Mouse (Mus musculus): ENCODE measurements around the gene Col16a1.

The Col16a1 gene

DNA sequence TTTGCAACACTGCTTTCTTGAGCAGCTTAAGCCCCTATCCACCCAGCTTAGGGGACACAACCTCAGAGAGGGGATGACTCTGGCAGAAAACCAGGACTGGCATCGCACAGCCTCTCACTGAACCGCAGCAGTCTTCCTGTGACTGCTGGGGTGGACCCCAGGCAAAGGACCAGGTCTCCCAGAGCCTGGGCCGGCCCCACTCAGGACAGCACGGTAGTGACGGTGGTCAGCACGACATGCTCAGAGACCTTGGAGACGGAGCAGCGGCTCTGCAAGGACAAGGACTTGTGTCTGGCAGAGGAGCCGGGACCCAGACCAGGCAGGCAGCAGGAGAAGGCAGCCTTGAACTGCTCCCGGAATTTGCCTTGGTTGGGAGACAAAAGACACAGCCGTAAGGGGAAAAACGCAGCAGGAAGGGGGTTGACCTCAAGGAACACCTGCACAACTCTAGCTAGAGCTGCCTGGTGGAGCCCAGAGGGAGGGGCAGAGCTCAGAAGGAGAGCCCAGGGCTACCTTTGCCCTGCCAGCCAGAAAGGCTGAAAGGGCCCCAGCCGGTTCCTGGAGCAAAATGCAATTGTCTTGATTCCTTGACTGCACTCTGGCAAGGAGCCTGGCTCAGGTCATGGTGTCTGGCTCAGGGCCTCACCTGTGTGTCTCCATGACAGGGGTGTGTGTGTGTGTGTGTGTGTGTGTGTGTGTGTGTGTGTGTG, 83.2 kb downstream of the Col16a1 start:
- no peak for DNase-seq (ENCODE audit: low spot score in 2 of 2)

DNA sequence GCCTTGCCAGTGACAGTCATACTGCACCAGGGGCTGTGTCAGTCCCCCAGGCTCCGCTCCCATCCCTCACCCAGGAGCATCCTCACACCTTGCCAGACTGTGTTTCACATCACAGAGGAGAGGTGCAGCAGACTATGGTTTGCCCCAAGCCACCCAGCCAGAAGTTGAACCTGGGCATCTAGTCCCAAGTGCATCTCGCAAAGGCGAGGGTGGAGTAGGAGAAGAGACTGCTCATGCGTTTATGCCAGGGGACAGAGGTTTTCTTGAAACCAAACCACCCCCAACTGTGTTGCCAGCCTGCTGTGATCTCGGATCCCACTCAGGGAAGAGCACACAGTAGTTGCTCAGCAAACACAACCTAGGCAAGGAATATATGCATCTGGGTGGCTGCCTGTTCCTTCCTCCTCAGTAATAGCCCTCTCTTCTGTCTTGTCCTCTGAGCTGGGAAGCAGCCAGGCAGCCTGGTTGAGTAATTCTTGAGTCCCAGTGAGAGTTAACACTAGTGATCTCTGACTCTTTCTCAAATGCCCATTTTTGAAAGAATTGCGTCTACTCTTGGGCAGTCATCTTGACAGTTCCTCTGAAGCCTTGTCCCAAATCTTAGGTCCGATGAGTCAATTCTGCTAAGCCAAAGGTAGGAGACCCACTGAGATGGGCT, 83.9 kb downstream of the Col16a1 start:
- DNase-seq (ENCODE audit: low spot score in 2 of 2) = no peak

DNA sequence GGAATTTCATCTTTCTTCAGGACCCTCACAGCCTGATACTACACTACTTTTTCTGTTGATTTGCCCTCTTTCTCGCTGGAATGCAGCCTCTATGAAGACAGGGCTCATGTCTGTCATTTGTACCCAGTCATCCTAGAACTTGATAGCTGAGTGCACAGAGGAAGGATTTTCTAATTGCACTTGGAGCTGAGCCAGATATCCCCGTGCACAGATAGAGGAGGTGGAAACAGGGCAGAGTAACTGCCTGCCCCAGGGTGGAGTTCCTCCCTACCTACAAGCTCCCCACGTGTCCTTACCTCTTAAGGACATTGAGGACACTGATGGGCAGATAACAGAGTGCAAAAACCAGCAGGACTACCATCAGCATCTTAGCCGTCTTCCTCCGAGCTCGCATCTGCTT, 85.8 kb downstream of the Col16a1 start:
- no peak for DNase-seq (ENCODE audit: low spot score in 2 of 2)

DNA sequence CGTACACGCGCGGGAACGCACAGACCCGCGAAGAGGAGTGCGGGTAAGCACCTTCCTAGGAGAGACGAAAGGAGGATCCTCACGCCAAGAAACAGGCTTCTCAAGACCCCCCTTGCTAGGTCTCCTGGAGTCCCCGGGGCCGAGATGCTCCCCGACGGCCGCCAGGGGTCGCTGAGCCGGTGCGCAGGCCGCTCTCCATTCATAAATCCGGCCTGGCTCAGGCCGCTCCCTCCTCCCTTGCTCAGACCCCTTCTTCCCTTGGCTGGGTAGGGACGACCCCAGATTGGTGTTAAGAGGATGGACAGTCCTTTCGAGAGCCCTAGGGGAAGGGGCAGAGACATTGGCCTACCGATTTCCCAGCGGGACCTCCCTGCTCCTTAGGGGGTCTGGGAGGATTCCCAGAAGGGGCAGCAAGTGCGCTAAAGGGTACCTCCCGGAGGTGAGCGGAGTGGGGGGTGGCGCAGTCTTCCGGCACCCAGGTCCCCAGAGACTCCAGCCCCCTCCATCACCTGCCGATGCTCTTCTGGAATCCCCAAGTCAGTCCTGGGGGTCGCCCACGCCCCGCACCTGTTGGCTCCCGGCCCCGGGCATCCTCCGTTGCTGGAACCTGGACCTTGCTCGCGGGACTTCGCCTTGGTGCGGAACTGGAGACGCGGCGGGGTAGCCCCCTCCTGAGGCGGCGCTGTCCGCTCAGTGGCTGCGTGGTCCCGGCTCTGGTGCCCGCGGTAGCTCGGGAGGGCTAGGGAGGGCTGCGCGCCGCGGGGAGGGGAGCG, 91.0 kb downstream of the Col16a1 start:
- peak in 1 of 2 experiments; percentile 76 for DNase-seq (ENCODE audit: low spot score in 2 of 2)

DNA sequence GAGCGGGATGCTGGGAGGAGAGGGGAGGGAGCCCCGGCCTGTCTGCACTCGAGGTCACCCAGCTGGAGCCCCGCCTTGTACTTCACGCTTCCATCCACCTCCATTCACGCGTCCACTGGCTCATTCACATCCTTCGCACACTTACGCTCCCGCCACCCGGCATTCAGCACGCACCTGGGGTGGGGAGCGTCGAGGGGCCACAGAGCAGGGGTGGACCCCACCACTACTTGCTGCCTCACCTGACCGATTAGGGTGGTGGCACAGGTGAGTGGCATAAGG, 91.5 kb downstream of the Col16a1 start, which contains the start of gene Hcrtr1:
Gene Hcrtr1, minus strand, starts transcription at position 146 of the 279 bp plus-strand sequence.
- no peak for DNase-seq (ENCODE audit: low spot score in 2 of 2)

DNA sequence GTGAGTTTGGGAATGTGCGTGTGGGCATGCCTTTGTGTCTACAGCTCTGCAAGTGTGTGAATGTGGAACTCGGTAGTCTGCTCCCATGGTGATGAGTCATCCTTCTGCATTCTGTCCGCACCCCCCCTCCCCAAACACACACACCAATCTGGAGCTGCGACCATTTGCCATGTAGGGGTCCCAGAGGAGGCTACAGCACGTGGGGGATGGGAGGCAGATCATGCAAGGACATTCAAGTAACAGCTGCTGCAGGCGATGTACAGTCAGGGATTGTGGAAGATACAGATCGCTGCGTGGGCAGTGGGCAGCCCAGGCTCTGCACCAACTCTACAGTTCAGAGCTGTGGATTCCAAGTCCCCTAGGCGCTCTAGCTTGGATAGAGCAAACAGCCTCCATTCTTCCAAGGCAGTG, 93.4 kb downstream of the Col16a1 start:
- DNase-seq (ENCODE audit: low spot score in 2 of 2) = peak; percentile 54 to 83

DNA sequence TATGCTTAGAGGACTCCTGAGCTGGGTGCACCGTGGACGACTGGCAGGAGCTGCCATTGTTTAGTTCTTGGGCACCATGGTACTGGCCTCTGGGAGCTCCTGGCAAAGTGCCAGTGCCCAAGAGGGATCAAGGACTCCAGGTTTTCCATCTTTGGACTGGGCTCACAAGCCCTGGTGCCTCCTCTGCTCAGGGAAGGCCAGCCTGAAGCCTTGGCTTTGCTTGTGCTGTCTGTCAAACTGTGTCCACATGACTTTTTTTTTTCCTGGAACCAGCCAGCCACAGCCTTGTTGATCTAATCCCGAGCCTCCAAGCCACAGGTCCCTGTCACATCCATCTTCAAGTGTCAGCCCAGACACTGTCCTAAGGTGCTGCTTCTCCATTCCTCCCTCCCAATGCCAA, 94.1 kb downstream of the Col16a1 start:
- no peak for DNase-seq (ENCODE audit: low spot score in 2 of 2)

DNA sequence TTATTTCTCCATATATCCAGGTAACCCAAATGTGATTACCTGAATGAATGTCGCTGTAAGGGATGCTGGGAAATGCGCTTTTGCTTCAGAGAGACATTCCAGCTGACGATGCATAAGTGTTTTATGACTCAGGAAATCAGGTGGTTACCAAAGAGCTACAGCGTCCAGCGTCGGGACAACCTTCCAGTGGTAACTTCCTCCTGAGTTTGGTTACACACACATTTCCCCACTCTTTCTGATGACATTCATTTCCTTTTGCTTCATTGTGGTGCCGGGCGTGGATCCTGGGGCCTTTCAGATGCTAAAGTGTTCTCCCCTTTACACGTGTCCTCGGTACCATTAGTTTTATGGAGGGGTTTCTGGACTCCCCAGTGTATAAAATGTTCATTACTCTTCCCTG, 100.8 kb downstream of the Col16a1 start:
- DNase-seq (ENCODE audit: low spot score in 2 of 2) = no peak
